Mouse (Mus musculus) urinary bladder, postnatal 14 days (tissue): ENCODE data around the gene Olfr767.
"Not testable (repeated sequence)": the region's sequence is repeated elsewhere in the genome, so short reads cannot be mapped to it uniquely, and the experiment has no call there.

Source experiments
- DNase-seq: peaks from one replicate; pipeline ENCODE4 v3.0.0; 2021; ENCODE audit warnings: low spot score

The Olfr767 gene

DNA sequence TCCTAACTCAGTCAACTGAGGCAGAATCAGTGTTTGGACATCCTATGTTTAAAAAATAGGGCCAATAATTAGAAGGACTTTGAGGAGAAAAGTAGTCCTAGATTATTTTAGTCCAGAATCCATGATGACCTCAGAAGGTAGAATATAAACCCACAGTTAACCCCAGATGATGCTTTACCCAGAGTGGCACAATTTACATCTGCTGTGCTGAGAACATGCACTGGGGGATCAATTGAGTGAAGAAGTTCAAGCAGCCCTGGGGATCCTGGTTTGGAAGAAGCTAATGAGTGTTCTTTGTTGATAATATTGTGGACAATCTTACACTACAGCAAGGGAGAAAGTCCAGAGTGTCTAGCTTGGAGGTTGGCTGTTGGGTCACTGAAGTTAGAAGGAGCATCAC, at the start of gene Olfr767:
TSS of gene Olfr767 (minus strand) at position 101 of the 400 bp plus-strand sequence.
- not testable (repeated sequence) for DNase-seq

DNA sequence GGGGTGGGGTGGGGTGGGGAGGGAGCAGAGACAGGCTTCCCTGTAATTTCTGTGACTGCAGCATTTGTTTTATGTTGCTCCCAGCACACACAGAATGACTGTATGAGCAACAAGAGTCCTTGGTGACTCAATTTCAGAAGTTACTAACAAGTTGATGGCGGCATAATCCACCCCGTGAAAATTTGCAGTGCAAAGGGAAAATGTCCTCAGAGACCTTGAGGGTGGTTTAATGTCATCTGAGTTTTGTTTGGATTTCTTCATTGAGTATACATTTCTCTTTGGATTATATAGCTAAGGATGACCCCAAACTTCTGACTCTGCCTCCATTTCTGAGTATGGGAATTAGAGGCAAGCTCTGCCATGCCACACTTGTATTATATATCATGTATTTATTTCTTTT, 35.1 kb upstream of the Olfr767 start, which contains the start of gene Olfr769:
TSS of gene Olfr769 (minus strand) at position 101 of the 400 bp plus-strand sequence.
- DNase-seq, result no peak

GRCm38 (mm10) chr10:129115146-129115545, 32.4 kb upstream of the Olfr767 start:
- DNase-seq, result no peak

DNA sequence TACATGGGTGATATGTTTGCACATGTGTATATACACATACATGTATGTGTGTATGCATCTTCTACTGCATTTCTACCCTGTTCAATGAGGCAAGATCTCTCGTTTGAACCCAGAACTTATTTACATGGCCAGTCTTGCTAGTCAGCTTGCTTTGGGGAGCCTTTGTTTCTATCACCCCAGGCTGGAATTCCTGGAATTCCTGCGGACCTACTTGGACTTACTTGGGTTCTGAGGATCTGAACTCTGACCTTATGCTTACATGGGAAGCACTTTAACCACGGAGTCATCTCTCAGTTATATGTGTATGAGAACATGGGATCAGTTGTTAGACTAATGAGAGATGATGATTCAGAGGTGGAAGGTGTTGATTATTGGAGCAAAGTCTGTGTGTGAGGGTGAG, 18.5 kb upstream of the Olfr767 start:
- no peak for DNase-seq

DNA sequence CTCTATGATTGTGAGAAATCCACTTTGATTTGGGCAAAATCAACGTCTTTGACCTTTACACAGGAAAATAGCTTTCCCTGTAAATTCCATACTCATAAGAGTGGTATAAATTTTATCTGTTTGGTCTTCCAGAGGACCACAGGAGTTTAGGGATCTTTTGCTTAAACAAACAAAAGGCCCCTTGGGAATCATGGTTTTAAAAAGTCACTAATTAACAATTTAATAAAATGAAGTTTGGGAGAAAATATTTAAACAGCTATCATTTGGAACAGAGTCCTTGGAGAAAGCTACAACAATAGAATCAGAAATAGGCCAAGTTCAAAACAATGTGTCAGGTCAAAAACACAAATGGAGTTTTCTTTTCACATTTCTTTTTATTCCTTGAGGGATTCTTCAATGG, 16.6 kb upstream of the Olfr767 start, which contains the start of gene Olfr768:
TSS of gene Olfr768 (minus strand) at position 101 of the 400 bp plus-strand sequence.
- no peak for DNase-seq

GRCm38 (mm10) chr10:129068877-129069276, 13.8 kb downstream of the Olfr767 start, which contains the start of gene Olfr766-ps1:
Gene Olfr766-ps1, minus strand, starts transcription at chr10:129068977.
- DNase-seq, result no peak

GRCm38 (mm10) chr10:129049898-129050297, 32.8 kb downstream of the Olfr767 start, which contains the start of gene Olfr765:
Gene Olfr765, minus strand, starts transcription at chr10:129049998.
- not testable (repeated sequence) for DNase-seq

GRCm38 (mm10) chr10:129039796-129040195, 42.9 kb downstream of the Olfr767 start, which contains the start of gene Olfr764-ps1:
Gene Olfr764-ps1, minus strand, starts transcription at chr10:129039896.
- no peak for DNase-seq

GRCm38 (mm10) chr10:129028343-129028742, 54.4 kb downstream of the Olfr767 start:
- DNase-seq, result no peak

DNA sequence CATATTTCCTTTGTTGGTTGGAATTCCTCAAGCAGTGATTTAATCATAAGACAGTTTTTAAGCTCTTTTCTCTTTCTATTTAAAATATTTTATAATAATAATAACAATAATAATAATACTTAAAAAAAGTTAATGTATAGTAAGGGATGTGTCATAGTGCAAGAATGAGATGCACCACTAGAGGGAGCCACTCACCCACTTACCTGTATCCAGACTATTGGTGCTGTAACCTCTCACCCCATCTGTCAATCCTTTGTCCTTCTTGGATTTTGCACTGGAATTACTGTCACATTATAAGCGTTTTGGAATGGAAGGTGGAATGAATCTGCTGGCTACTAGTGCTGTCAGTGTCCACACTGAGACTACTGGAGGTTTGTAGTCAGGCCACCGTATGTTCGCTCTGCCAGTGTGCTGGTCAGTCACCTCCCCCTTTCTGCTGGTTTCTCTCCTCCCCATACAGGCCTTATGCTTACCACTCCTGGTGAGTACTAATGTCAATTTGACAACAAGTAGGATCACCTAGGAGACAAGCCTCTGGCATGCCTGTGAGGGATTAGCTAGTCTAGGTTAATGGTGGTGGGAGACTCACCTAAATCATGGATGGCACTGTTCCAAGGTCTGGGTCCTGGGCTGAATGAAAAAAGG, 56.6 kb downstream of the Olfr767 start:
- DNase-seq, result peak; percentile 48
